ENCODE assay signal across 24 mouse cellular contexts in genomic region chr5:92967143-92967542, GRCm38 (mm10).
DNase-seq lines count a peak whose midpoint lies in the region; ATAC-seq and TF ChIP-seq lines count a peak whose summit lies in the region.
"Had no signal": no experiment of that assay in that cellular context is flagged by ENCODE, and none has a peak within 500 bp of the region (broad histone marks: within the 10 kb centered on the region; RNA-seq: fewer than 3 reads in every experiment).

No protein-coding gene starts in this region.

- H3K4me3 ChIP-seq in intestine, embryonic 15.5 days (replicated peaks): no peak overlapping the region
- H3K4me3 ChIP-seq in intestine, embryonic 16.5 days (ENCODE audit: low read length): no peak overlapping the region
- no peak overlapping the region for H3K4me3 ChIP-seq in CH12.LX (replicated peaks in 1 of 3; ENCODE audit: low read depth in 2 of 3, low read length in 2 of 3, poor library complexity in 1 of 3)
- no peak overlapping the region for H3K4me3 ChIP-seq in stomach, postnatal 0 days (ENCODE audit: low read depth, low read length)
- H3K4me3 ChIP-seq: embryonic facial prominence, embryonic 12.5 days; embryonic facial prominence, embryonic 15.5 days; forebrain, embryonic 12.5 days; forebrain, embryonic 15.5 days; heart, embryonic 15.5 days; hindbrain, embryonic 12.5 days; hindbrain, embryonic 15.5 days had no signal

- 0 out of 2 replicates have a peak, but pooled peaks cover 4% of the 10 kb centered on the region for H3K4me1 ChIP-seq in intestine, embryonic 15.5 days (replicated peaks)
- no peaks in the 10 kb centered on the region for H3K4me1 ChIP-seq in intestine, embryonic 16.5 days (ENCODE audit: control insufficient read depth, insufficient read depth, low read length)
- peaks cover 4 to 24% of the 10 kb centered on the region in 2 experiments for H3K4me1 ChIP-seq in CH12.LX (ENCODE audit: control insufficient read depth in 1 of 2, insufficient read depth in 2 of 2)
- H3K4me1 ChIP-seq in stomach, postnatal 0 days (replicated peaks; ENCODE audit: control insufficient read depth, insufficient read depth): no peaks in the 10 kb centered on the region
- H3K4me1 ChIP-seq: forebrain, embryonic 12.5 days; forebrain, embryonic 15.5 days; hindbrain, embryonic 12.5 days; hindbrain, embryonic 15.5 days had no signal

- no peak overlapping the region for H3K4me2 ChIP-seq in intestine, embryonic 15.5 days (replicated peaks)
- no peak overlapping the region for H3K4me2 ChIP-seq in intestine, embryonic 16.5 days (ENCODE audit: low read depth, low read length)
- peak overlapping the region; percentile 34; the same call in 1 of the 2 replicates for H3K4me2 ChIP-seq in CH12.LX (ENCODE audit: insufficient read depth, low read depth, poor library complexity, severe bottlenecking)
- no peak overlapping the region for H3K4me2 ChIP-seq in stomach, postnatal 0 days (replicated peaks; ENCODE audit: low read depth)
- H3K4me2 ChIP-seq: embryonic facial prominence, embryonic 12.5 days; embryonic facial prominence, embryonic 15.5 days; forebrain, embryonic 12.5 days; forebrain, embryonic 15.5 days; heart, embryonic 15.5 days; hindbrain, embryonic 12.5 days; hindbrain, embryonic 15.5 days had no signal

- H3K36me3 ChIP-seq in intestine, embryonic 15.5 days: peaks cover 8% of the 10 kb centered on the region; the same call in 1 of the 2 replicates
- H3K36me3 ChIP-seq in intestine, embryonic 16.5 days (ENCODE audit: control insufficient read depth, insufficient read depth, low read length): peaks cover 6% of the 10 kb centered on the region
- no peaks in the 10 kb centered on the region for H3K36me3 ChIP-seq in CH12.LX (replicated peaks in 1 of 2; ENCODE audit: control insufficient read depth in 1 of 2, insufficient read depth in 1 of 2, low read length in 1 of 2)
- H3K36me3 ChIP-seq in stomach, postnatal 0 days (ENCODE audit: control insufficient read depth, insufficient read depth, low read length): peaks cover 14% of the 10 kb centered on the region; the same call in 1 of the 2 replicates
- H3K36me3 ChIP-seq: embryonic facial prominence, embryonic 15.5 days; forebrain, embryonic 15.5 days; hindbrain, embryonic 15.5 days had no signal

- DNase-seq in 3T3-L1 (ENCODE audit: low read depth, low spot score) (peak; percentile 45), CH12.LX (ENCODE audit: extremely low read depth) (no peak)
- no peak for DNase-seq in stomach, postnatal 0 days (ENCODE audit: low spot score)
- no peak for DNase-seq in layer of hippocampus, adult 8-10 months (ENCODE audit: low spot score in 2 of 2)
- no peak for DNase-seq in spleen, adult 12 weeks (ENCODE audit: low spot score)
- DNase-seq: adrenal gland, adult 2 months; adrenal gland, postnatal 14 days; cerebellum, adult 11 months; cerebellum, adult 2 months; cerebellum, adult 9-11 months; cerebellum, postnatal 25 days; gastrocnemius, postnatal 25 days; heart, adult 18-20 months; heart, postnatal 10 days; heart, postnatal 4 days had no signal

- no peak overlapping the region for H3K9ac ChIP-seq in intestine, embryonic 15.5 days
- H3K9ac ChIP-seq in intestine, embryonic 16.5 days (ENCODE audit: low read depth, low read length): no peak overlapping the region
- no peak overlapping the region for H3K9ac ChIP-seq in CH12.LX (ENCODE audit: insufficient read depth, low read depth)
- H3K9ac ChIP-seq in stomach, postnatal 0 days (ENCODE audit: low read length): no peak overlapping the region
- H3K9ac ChIP-seq: embryonic facial prominence, embryonic 12.5 days; embryonic facial prominence, embryonic 15.5 days; forebrain, embryonic 12.5 days; forebrain, embryonic 15.5 days; heart, embryonic 15.5 days; hindbrain, embryonic 12.5 days; hindbrain, embryonic 15.5 days had no signal

- 0 out of 2 replicates have a peak, but pooled peaks have one; percentile 18 for ATAC-seq in intestine, embryonic 15.5 days
- ATAC-seq in intestine, embryonic 16.5 days: no peak
- ATAC-seq in stomach, postnatal 0 days (ENCODE audit: low FRiP score, low TSS enrichment): peak; percentile 57
- ATAC-seq: forebrain, embryonic 15.5 days had no signal

- no peak for TF ChIP-seq EP300 in CH12.LX (IDR thresholded peaks at IDR 0.05; ENCODE audit: low read length)
- no peak for TF ChIP-seq EP300 in stomach, postnatal 0 days (optimal IDR thresholded peaks at IDR 0.05)

- no peak for TF ChIP-seq POLR2A in CH12.LX (IDR thresholded peaks at IDR 0.05; ENCODE audit: low read depth, low read length)

- no peaks in the 10 kb centered on the region for H3K27me3 ChIP-seq in intestine, embryonic 15.5 days (replicated peaks)
- no peaks in the 10 kb centered on the region for H3K27me3 ChIP-seq in intestine, embryonic 16.5 days (replicated peaks; ENCODE audit: control insufficient read depth, insufficient read depth, low read length)
- H3K27me3 ChIP-seq in CH12.LX (replicated peaks): no peaks in the 10 kb centered on the region
- H3K27me3 ChIP-seq in stomach, postnatal 0 days (ENCODE audit: control insufficient read depth, insufficient read depth, low read length): no peaks in the 10 kb centered on the region
- H3K27me3 ChIP-seq: embryonic facial prominence, embryonic 12.5 days; embryonic facial prominence, embryonic 15.5 days; forebrain, embryonic 12.5 days; forebrain, embryonic 15.5 days; heart, embryonic 15.5 days; hindbrain, embryonic 12.5 days; hindbrain, embryonic 15.5 days had no signal

- H3K79me2 ChIP-seq in CH12.LX (replicated peaks; ENCODE audit: control insufficient read depth, extremely low read depth, insufficient read depth, poor library complexity, severe bottlenecking): no peaks in the 10 kb centered on the region

- dilution Hi-C loops in CH12.LX (cut with MboI; ENCODE audit: extremely low pct_ligation_motif_present, extremely low pct_unique_long_range_greater_than_20kb, low sequenced_read_pairs): no loop called here

- TF ChIP-seq RAD21 in CH12.LX (IDR thresholded peaks at IDR 0.05; ENCODE audit: low read depth, low read length): no peak

- 76% methylated on average over 9 of the region's 9 CpGs for WGBS in intestine, embryonic 15.5 days
- WGBS in intestine, embryonic 16.5 days: 83% methylated on average over 8 of the region's 9 CpGs
- 63% methylated on average over 9 of the region's 9 CpGs for WGBS in stomach, postnatal 0 days

- no peak overlapping the region for H3K27ac ChIP-seq in intestine, embryonic 15.5 days
- H3K27ac ChIP-seq in intestine, embryonic 16.5 days (ENCODE audit: low read length): no peak overlapping the region
- no peak overlapping the region for H3K27ac ChIP-seq in CH12.LX (ENCODE audit: insufficient read depth, low read depth)
- H3K27ac ChIP-seq in stomach, postnatal 0 days (replicated peaks): no peak overlapping the region
- H3K27ac ChIP-seq: embryonic facial prominence, embryonic 12.5 days; embryonic facial prominence, embryonic 15.5 days; forebrain, embryonic 12.5 days; forebrain, embryonic 15.5 days; heart, embryonic 15.5 days; hindbrain, embryonic 12.5 days; hindbrain, embryonic 15.5 days had no signal

- in situ Hi-C loops in CH12.LX (cut with MboI; ENCODE audit: low pct_ligation_motif_present, low pct_unique_long_range_greater_than_20kb, low sequenced_read_pairs): no loop called here

- no peak for TF ChIP-seq CTCF in CH12.LX (conservative IDR thresholded peaks at IDR 0.05 in 1 of 2, IDR thresholded peaks at IDR 0.05 in 1 of 2; ENCODE audit: low read depth in 2 of 2, low read length in 2 of 2)
- TF ChIP-seq CTCF in stomach, postnatal 0 days (IDR thresholded peaks at IDR 0.05; ENCODE audit: low read depth): no peak

- H3K9me3 ChIP-seq in intestine, embryonic 15.5 days: no peaks in the 10 kb centered on the region
- no peaks in the 10 kb centered on the region for H3K9me3 ChIP-seq in intestine, embryonic 16.5 days (ENCODE audit: control insufficient read depth, low read length)
- H3K9me3 ChIP-seq in CH12.LX (replicated peaks; ENCODE audit: low read length): no peaks in the 10 kb centered on the region
- no peaks in the 10 kb centered on the region for H3K9me3 ChIP-seq in stomach, postnatal 0 days (ENCODE audit: control insufficient read depth, low read length)
- H3K9me3 ChIP-seq: embryonic facial prominence, embryonic 12.5 days; embryonic facial prominence, embryonic 15.5 days; forebrain, embryonic 12.5 days; forebrain, embryonic 15.5 days; heart, embryonic 15.5 days; hindbrain, embryonic 12.5 days; hindbrain, embryonic 15.5 days had no signal

TF ChIP-seq in CH12.LX, 34 proteins besides CTCF, POLR2A, EP300 and RAD21:
- no peak for TF ChIP-seq USF2 (conservative IDR thresholded peaks at IDR 0.05; ENCODE audit: low read depth, low read length)
- TF ChIP-seq CHD1 (IDR thresholded peaks at IDR 0.05; ENCODE audit: low read depth, low read length): no peak
- no peak for TF ChIP-seq JUN (IDR thresholded peaks at IDR 0.05; ENCODE audit: insufficient read depth, low read depth, low read length)
- TF ChIP-seq JUND (conservative IDR thresholded peaks at IDR 0.05; ENCODE audit: low read depth, low read length): no peak
- no peak for TF ChIP-seq UBTF (IDR thresholded peaks at IDR 0.05; ENCODE audit: low read depth, low read length)
- TF ChIP-seq NRF1 (IDR thresholded peaks at IDR 0.05; ENCODE audit: low read depth, low read length): no peak
- TF ChIP-seq MAX (IDR thresholded peaks at IDR 0.05; ENCODE audit: low read length): no peak
- TF ChIP-seq ETS1 (conservative IDR thresholded peaks at IDR 0.05; ENCODE audit: low read depth, low read length): no peak
- TF ChIP-seq ELF1 (IDR thresholded peaks at IDR 0.05; ENCODE audit: low read depth, low read length): no peak
- TF ChIP-seq ZKSCAN1 (IDR thresholded peaks at IDR 0.05; ENCODE audit: borderline replicate concordance, low read depth, low read length): no peak
- no peak for TF ChIP-seq NELFE (IDR thresholded peaks at IDR 0.05; ENCODE audit: low read depth, low read length)
- TF ChIP-seq TCF12 (IDR thresholded peaks at IDR 0.05; ENCODE audit: low read depth, low read length): no peak
- TF ChIP-seq BHLHE40 (IDR thresholded peaks at IDR 0.05; ENCODE audit: low read depth, low read length): no peak
- TF ChIP-seq MEF2A (IDR thresholded peaks at IDR 0.05; ENCODE audit: borderline replicate concordance, low read depth, low read length): no peak
- no peak for TF ChIP-seq PAX5 (IDR thresholded peaks at IDR 0.05; ENCODE audit: low read length)
- TF ChIP-seq SIN3A (IDR thresholded peaks at IDR 0.05; ENCODE audit: low read length): no peak
- TF ChIP-seq MAFK (IDR thresholded peaks at IDR 0.05; ENCODE audit: insufficient replicate concordance, low read length): no peak
